Mouse (Mus musculus) gastrocnemius, postnatal 14 days (tissue): Measurements from ENCODE around the gene Vsx1. TPM values are rescaled to one million over a fixed set of nuclear protein-coding genes. Genes with fewer than 3 reads are reported as not detected.

Experiments used
- DNase-seq: peaks from one replicate; pipeline ENCODE4 v3.0.0; 2021; ENCODE audit warnings: mixed read lengths
- intact Hi-C: fragments of 180-260 bp; cut with DNase I; formaldehyde crosslinking; loops from one replicate; pipeline ENCODE4 v1.15.1; 2025; ENCODE audit warnings: low total_unique reads
- total RNA-seq, 2 experiments: library from RNA; stranded (reverse); gene quantifications; 2 replicates each; pipeline ENCODE4 v1.2.3; 2021

The Vsx1 gene
- total RNA-seq, 2 experiments from 2014 or later = not detected

- intact Hi-C loops = no loop called here
- no peak for DNase-seq
Measured at GRCm38 (mm10) chr2:150668956-150669355, 20.2 kb downstream of the Vsx1 start.

- intact Hi-C loops = no loop called here
- DNase-seq = peak; percentile 62
Measured at GRCm38 (mm10) chr2:150667820-150668766, 21.1 kb downstream of the Vsx1 start, which contains the start of gene Acss1. Gene Acss1 (minus strand): TSS chr2:150668500.

DNA sequence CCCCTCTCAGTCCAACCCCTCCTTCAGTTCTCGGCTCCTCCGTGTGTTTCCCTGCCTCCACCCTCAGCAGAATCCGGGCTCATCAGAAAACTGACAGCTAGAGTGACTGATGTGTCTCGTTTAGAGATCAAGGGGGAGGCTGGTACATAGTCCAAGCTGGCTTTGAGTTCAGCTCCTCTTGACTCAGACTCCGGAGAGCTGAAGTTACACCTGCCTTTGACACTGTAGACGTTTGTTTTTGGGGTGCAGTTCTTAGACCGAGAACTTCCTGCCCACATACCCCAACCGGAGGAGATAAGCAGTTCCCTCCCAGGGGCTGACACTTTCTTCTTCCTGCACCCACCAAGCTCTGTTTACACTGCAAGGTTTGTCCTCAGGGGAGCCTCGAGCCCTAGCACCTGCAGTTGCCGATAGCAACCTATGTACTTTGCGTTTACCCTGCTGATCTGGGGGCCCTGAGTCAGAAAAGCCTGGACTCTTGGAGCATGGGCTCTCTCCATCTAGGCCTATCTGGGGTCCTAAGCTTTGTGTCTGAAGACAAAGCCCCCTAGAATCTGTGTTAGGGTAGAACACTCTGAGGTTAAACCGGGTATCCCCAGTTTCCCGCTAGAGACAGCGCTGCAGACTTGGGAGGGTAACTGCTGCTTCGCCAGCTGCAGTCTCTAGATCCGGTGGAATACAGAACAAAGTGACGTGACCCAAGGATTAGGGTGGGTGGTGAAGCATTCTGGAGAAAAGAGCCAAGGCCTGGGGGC lies 21.9 kb downstream of the Vsx1 start:
- no peak for DNase-seq
- intact Hi-C loops = no loop called here

- intact Hi-C loops = no loop called here
- DNase-seq = no peak
Measured at GRCm38 (mm10) chr2:150666723-150667064, 22.5 kb downstream of the Vsx1 start.

DNA sequence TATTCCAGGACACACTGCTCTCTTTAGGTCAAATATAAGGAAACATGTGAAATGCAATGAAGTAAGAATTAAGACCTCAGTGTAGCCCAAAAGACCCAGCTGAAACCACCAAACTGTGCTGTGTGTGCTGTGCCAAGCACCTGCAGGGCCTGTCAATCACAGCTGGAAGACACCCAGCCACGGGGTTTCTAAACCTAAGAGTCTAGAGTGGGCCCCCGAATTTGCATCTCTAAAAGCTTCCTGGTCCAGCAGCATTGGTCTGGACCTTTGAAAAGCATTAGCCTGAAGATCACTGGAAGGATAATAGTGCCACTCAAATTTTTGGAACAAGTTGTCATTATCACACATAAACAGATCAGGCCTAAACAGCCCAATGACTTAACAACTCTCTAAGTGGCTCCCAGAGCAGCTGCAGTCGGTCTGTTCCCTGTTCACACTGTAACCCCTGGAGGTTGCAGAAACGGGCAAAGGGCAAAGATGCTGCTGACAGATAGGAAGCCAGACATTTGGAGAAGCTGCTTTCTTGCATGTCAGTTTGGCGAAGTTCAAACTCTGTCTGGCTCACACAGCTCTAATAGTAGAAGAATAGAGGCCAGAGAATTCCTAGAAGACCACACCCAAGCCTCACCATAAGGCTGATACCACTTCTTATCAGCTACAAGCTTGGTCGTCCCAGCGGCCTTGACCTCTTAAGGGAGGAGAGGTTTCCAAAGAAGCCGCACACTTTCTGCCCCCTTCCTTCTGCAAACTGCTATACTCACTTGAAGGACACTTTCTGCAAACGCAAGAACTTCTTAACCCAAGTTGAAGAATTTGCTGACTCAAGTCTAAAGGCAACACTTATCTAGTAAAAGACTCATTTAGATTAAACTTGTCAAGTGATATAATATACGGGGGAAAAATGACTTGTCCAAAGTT lies 23.4 kb downstream of the Vsx1 start:
- no peak for DNase-seq
- intact Hi-C loops = no loop called here

- DNase-seq = no peak
- intact Hi-C loops = no loop called here
Measured at GRCm38 (mm10) chr2:150665006-150665405, 24.2 kb downstream of the Vsx1 start.

- no peak for DNase-seq
- intact Hi-C loops = no loop called here
Measured at GRCm38 (mm10) chr2:150664152-150664920, 24.8 kb downstream of the Vsx1 start.

DNA sequence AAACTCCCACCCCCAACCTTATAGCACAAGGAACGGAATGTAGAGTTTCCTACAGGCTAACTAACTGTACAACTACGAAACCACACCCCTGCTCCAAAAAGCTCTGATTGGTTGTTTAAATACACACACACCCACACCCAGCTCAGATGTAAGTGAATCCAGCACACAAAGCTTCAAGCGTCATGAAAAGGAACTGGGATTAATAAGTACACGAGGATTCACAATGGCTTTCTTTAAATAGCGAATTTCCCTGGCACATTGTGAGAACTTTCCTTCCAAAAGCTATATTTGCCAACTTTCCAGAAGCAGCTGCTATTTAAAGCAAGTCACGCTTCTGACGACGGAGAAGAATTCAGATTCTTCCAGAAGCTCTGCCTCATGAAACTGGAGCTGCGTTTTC lies 25.9 kb downstream of the Vsx1 start:
- intact Hi-C loops = no loop called here
- DNase-seq = no peak

DNA sequence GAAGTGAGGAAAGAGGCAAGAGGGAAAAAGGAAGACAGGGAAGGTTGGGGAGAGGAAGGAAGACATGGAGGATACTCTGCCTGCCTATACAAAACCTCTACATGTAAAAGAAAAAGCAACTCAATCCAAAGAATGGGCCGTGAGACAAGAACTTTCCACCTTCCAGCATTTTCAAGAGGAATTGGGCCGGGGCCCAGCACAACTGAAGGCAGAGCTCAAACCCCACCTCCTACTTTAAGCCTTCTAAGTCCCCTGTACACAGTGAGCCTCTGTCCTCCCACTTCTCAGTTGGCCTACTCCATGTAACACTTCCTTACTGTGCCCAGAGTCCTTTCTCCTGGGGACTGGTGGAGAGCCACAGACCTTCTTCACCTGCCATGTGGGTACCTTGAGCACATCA lies 27.2 kb downstream of the Vsx1 start:
- intact Hi-C loops = no loop called here
- no peak for DNase-seq

DNA sequence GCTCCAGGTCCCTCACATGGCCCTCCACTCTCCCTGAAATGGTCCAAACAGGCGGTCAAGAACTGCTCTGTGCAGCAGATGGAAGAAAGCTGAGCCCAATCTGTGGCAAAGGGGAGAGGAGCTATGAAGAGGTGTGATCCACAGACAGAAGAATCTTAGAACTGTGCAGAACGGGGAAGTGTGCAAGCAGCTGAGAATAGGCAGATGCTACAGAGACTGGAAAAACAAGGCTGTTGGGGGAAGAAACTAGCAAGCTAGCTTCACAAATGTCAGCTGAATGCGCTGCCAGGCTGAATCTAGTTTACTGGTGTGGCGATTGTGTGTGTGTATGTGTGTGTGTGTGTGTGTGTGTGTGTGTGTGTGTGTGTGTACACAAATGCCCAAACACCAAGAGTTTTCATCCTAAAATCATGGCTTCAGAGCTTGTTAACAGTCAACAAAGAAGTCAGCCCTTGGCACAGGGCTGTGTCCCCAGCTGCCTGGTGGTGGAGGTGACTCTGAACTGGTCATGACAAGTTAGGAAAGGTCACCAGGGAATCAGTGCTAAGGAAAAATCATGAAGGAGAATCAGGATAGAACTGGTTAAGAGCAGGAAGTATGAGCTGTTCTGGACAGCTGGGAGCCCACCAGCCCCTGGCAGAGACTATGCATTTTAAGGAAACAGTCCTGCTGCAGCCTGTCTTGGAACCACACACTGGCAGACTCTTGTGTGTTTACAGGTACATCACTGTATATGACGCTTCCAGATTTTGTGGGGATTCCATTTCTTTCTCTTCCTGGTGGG lies 28.3 kb downstream of the Vsx1 start:
- intact Hi-C loops = no loop called here
- no peak for DNase-seq

DNA sequence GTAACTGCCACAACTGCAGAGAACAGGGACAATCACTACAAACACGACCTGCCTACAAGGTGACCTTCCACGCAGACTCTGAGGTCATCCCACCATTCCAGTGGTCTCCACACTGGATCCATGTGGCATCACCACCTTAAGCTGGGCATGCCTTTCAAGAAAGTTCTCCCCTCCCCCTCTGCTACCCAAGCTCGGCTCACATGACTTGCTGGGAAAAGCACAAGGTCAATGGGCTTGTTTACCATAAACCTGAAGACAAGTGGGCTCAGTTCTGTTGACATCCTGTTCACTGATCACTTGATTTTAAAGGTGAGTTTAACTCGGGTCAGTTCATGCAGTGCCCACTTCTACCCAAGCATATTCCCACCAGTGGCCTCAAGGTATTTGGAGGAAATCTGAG lies 29.1 kb downstream of the Vsx1 start:
- DNase-seq = no peak
- intact Hi-C loops = no loop called here

DNA sequence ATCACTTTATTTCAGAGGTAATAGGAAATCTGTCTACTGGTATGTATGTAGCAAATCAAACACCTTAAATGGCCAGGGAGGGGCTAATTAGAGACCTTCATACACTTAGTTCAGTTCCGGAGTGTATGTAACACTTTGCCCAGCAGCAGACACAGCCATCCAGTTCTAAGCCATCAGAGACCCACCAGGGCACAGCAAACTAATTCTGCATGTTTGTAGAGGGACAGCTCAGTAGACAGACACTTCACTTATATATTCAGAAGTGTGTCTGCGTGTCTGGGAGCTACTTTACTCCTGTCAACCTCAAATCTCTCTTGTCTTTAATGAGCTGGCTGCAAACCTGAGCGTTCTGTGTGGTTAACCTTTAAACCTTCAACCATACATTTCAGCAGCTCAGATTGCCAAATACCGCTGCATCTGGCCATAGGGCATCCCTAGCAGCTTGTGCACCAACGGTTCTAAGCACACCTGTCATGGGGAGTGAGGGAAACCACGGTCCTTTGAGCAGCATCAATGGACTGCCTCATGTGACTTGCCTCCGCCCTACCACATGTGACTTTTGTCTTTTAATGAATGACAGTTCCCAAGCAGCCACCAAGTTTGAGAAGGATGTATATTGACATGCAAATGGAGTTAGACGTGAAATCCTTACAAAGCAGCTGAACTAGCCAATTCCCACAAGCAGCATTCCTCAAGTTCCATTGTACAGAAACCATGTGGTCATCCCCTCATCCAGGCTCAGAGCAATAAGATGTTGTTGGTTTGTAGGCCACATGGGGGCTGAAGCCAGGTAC lies 32.0 kb downstream of the Vsx1 start:
- no peak for DNase-seq
- intact Hi-C loops = no loop called here

- intact Hi-C loops = no loop called here
- DNase-seq = no peak
Measured at GRCm38 (mm10) chr2:150656112-150656511, 33.0 kb downstream of the Vsx1 start.

DNA sequence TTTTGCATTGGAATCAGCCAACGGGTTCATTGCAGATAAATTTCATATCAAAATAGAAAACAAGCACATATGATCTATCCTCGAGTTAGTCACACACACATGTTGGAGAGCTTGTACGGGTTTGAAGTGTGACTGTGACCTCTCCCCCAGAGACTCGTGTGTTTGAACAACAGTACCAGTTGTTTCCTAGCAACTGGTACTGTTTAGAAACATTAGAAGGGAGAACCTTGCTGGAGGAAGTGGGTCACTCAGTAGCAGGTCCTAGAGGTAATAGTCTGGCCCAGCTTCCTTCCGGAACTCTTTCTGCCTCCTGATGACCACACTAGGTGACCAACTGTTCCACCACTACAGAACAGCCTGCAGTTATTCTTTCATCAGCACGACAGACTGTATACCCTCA lies 33.9 kb downstream of the Vsx1 start:
- intact Hi-C loops = no loop called here
- DNase-seq = no peak

DNA sequence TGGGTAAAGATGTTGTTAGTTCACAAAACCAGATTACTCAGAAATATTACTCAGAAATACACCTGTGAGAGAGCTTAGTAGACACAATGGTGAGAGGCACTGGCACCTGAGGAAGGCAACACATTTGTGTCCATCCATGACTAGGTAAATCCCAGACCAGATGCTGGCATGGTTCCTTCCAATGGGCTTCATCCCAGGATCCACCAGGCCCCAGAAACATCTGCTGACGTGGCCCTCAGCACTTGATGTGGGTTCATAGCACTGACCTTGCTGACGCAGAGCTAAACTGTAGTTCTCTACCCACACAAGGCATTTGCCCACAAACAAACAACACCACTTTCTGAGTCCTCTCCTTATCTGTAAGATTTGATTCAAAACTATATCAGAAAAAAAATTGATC lies 34.3 kb downstream of the Vsx1 start:
- intact Hi-C loops = no loop called here
- DNase-seq = no peak

DNA sequence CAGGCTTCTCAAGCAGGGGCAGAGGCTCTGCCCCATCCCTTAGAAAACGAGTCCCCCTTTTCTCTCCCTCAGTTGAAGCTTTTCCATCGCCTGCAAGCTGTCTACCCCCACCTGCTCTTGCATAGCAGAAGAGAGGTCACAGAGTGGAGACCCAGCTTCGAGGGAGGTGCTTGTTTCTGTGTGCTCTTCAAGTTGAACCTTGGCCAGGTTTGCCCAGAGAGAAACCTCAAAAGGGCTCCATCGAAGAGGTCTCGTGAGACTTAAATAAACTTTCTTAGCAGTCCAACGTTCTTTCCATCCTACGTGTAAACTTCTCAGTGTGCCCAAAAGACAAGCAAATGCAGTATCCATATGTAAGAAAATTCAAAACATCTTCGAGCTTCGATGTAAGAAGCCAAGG lies 37.8 kb downstream of the Vsx1 start:
- intact Hi-C loops = no loop called here
- no peak for DNase-seq

DNA sequence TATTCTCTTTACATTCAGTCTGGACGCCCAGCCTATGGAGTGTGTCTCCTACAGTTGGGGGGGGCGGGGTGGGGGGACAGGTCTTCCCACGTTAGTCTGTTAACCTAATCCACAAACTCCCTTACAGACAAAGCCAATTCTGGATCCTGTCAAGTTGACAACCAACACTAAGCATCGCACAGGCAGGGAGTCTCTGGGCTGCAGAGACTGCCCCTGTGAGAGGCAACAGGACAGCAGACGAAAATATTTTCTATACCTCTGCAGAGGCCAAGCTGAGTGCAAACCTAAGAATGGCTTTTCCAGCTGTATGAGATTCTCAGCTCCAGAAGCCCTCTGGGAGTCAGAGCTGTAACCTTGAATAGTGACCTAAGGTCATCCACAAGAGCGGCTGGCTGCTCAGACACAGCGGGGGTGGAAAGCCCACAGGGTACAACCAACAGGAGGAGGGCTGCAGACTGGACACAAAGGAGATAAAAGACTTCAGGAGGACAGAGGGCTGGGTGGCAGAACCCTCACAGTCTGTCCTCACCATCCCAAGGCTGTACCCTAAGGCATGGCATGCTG lies 38.6 kb downstream of the Vsx1 start:
- DNase-seq = no peak
- intact Hi-C loops = no loop called here
